ENCODE assay signal across 17 mouse cellular contexts in the genomic region with DNA sequence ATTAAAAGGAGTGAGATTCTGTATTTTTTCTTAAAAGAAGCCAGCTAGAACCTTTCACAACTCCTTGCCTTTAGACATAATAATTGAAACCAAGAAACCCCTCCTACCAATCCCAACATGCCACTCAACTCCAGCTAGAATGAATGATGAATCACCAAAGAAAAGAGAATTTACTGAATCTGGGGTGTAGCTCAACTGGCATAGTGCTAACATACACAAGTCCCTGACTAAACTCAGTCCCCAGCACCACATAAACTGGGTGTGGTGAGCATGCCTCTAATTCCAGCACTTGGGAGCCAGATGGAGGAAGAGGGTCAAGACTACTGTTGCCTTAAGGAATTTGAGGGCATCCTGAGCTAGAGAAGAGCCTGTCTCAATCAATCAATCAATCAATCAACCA.
"Had no signal": no experiment of that assay in that cellular context is flagged by ENCODE, and none has a peak within 500 bp of the region (broad histone marks: within the 10 kb centered on the region; RNA-seq: fewer than 3 reads in every experiment).

No protein-coding gene starts in this region.

- H3K9me3 ChIP-seq: lung, embryonic 15.5 days; megakaryocyte, embryonic 14.5 days; midbrain, embryonic 13.5 days; midbrain, embryonic 15.5 days; neural tube, embryonic 12.5 days; stomach, embryonic 15.5 days had no signal

- H3K27ac ChIP-seq: lung, embryonic 15.5 days; macrophage; midbrain, embryonic 13.5 days; midbrain, embryonic 15.5 days; neural tube, embryonic 12.5 days; stomach, embryonic 15.5 days; stomach, postnatal 0 days had no signal

- H3K9ac ChIP-seq: lung, embryonic 15.5 days; midbrain, embryonic 13.5 days; midbrain, embryonic 15.5 days; neural tube, embryonic 12.5 days; stomach, embryonic 15.5 days had no signal

- H3K4me1 ChIP-seq: lung, embryonic 15.5 days; megakaryocyte, embryonic 14.5 days; neural tube, embryonic 12.5 days; stomach, embryonic 15.5 days had no signal

- H3K4me2 ChIP-seq: lung, embryonic 15.5 days; midbrain, embryonic 11.5 days; midbrain, embryonic 13.5 days; midbrain, embryonic 15.5 days; neural tube, embryonic 12.5 days; stomach, embryonic 15.5 days had no signal

- H3K27me3 ChIP-seq: lung, embryonic 15.5 days; megakaryocyte, embryonic 14.5 days; midbrain, embryonic 13.5 days; midbrain, embryonic 15.5 days; neural tube, embryonic 12.5 days; stomach, embryonic 15.5 days had no signal

- DNase-seq: lung, adult 2 months; lung, postnatal 14 days; lung, postnatal 36 days; right cerebral cortex, postnatal 14 days; thymus, adult 2 months; thymus, postnatal 25 days; thymus, postnatal 4 days had no signal

- ATAC-seq: lung, postnatal 0 days; midbrain, embryonic 13.5 days; midbrain, embryonic 15.5 days had no signal

- H3K4me3 ChIP-seq: lung, embryonic 15.5 days; megakaryocyte, embryonic 14.5 days; midbrain, embryonic 13.5 days; midbrain, embryonic 15.5 days; neural tube, embryonic 12.5 days; stomach, embryonic 15.5 days had no signal

- H3K36me3 ChIP-seq: lung, embryonic 15.5 days; midbrain, embryonic 13.5 days; midbrain, embryonic 15.5 days; neural tube, embryonic 12.5 days; stomach, embryonic 15.5 days had no signal
